Mouse (Mus musculus) embryo, embryonic 10.5 days (tissue): Measurements from ENCODE around the gene Anxa6.

Experiments
- DNase-seq: peaks from one replicate; pipeline ENCODE4 v3.0.0-alpha.2; 2015; ENCODE audit warnings: low spot score

Anxa6 gene

GRCm38 (mm10) chr11:54929290-54929689, 104.0 kb downstream of the Anxa6 start:
- no peak for DNase-seq
